Mouse (Mus musculus): ENCODE data around the gene Fezf1. TPM values are rescaled to one million over a fixed set of nuclear protein-coding genes. Genes with fewer than 3 reads are reported as not detected.

Gene Fezf1
- polyA plus RNA-seq, 1 experiment: not detected

DNA sequence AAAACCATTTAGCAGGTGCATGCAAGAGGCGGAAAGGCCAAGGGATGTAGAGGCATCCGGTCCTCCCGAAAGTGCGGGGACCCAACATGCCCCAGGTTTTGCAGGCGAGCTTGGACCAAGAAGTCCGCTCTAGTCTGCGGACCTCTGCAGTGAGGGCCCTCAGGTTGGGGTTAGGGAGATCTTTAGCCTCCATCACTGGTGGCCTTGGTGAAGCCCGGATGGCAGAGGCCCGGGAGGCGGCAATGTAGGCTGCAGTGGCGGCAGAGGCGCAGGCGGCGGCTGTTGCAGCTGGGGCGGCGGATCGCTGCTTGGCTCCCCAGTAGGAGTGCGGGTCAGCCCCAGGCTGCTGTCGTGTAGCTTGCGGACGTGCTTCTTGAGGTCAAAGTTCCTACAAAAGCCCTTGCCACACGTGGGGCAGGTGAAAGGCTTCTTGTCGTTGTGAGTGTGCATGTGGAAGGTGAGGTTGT lies 2.6 kb downstream of the Fezf1 start:
- H3K4me1 ChIP-seq (ENCODE audit: control insufficient read depth, insufficient read depth, low read length): no peaks in the 10 kb centered on the region
- peaks cover 20% of the 10 kb centered on the region for H3K27me3 ChIP-seq (ENCODE audit: control insufficient read depth, insufficient read depth, low read length, poor library complexity, severe bottlenecking)
- no peaks in the 10 kb centered on the region for H3K36me3 ChIP-seq (ENCODE audit: control insufficient read depth, insufficient read depth, low read length, poor library complexity, severe bottlenecking)
- peak overlapping the region; percentile 15; the same call in 1 of the 2 replicates for H3K4me3 ChIP-seq (ENCODE audit: low read depth, low read length)
- H3K27ac ChIP-seq (ENCODE audit: insufficient read depth, low read length): no peak overlapping the region
- no peak overlapping the region for H3K9ac ChIP-seq (ENCODE audit: low read depth, poor library complexity, severe bottlenecking)
- no peaks in the 10 kb centered on the region for H3K9me3 ChIP-seq (replicated peaks; ENCODE audit: control insufficient read depth, insufficient read depth, low read length, poor library complexity, severe bottlenecking)
- TF ChIP-seq EP300 (IDR thresholded peaks at IDR 0.05; ENCODE audit: insufficient read depth, low read depth, low read length) (no peak), CTCF (IDR thresholded peaks at IDR 0.05; ENCODE audit: low read depth, low read length) (no peak), POLR2A (IDR thresholded peaks at IDR 0.05; ENCODE audit: insufficient read depth, low read length) (no peak)

DNA sequence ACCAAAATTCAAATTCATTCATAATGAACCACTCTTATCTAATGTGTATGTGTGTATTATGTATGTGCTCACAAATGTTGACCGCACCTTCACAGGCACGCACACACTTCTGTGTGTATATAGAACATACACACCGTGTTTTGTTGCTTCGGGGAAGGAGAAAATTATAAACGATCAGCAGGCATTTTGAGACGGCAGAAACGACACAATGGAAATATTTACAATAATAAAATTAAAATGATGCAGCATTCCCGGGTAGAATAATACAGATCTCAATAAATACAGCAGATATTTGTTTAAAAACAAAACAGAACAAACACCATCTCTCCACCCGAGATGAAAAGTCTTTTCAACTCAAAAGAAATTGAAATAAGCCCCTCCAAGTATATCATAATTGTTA lies 3.0 kb downstream of the Fezf1 start:
- H3K9me3 ChIP-seq (replicated peaks; ENCODE audit: control insufficient read depth, insufficient read depth, low read length, poor library complexity, severe bottlenecking): no peaks in the 10 kb centered on the region
- H3K4me3 ChIP-seq (ENCODE audit: low read depth, low read length): no peak overlapping the region
- no peak overlapping the region for H3K9ac ChIP-seq (ENCODE audit: low read depth, poor library complexity, severe bottlenecking)
- TF ChIP-seq EP300 (IDR thresholded peaks at IDR 0.05; ENCODE audit: insufficient read depth, low read depth, low read length) (no peak), CTCF (IDR thresholded peaks at IDR 0.05; ENCODE audit: low read depth, low read length) (no peak), POLR2A (IDR thresholded peaks at IDR 0.05; ENCODE audit: insufficient read depth, low read length) (no peak)
- no peak overlapping the region for H3K27ac ChIP-seq (ENCODE audit: insufficient read depth, low read length)
- H3K4me1 ChIP-seq (ENCODE audit: control insufficient read depth, insufficient read depth, low read length): no peaks in the 10 kb centered on the region
- H3K27me3 ChIP-seq (ENCODE audit: control insufficient read depth, insufficient read depth, low read length, poor library complexity, severe bottlenecking): peaks cover 19% of the 10 kb centered on the region
- H3K36me3 ChIP-seq (ENCODE audit: control insufficient read depth, insufficient read depth, low read length, poor library complexity, severe bottlenecking): no peaks in the 10 kb centered on the region

DNA sequence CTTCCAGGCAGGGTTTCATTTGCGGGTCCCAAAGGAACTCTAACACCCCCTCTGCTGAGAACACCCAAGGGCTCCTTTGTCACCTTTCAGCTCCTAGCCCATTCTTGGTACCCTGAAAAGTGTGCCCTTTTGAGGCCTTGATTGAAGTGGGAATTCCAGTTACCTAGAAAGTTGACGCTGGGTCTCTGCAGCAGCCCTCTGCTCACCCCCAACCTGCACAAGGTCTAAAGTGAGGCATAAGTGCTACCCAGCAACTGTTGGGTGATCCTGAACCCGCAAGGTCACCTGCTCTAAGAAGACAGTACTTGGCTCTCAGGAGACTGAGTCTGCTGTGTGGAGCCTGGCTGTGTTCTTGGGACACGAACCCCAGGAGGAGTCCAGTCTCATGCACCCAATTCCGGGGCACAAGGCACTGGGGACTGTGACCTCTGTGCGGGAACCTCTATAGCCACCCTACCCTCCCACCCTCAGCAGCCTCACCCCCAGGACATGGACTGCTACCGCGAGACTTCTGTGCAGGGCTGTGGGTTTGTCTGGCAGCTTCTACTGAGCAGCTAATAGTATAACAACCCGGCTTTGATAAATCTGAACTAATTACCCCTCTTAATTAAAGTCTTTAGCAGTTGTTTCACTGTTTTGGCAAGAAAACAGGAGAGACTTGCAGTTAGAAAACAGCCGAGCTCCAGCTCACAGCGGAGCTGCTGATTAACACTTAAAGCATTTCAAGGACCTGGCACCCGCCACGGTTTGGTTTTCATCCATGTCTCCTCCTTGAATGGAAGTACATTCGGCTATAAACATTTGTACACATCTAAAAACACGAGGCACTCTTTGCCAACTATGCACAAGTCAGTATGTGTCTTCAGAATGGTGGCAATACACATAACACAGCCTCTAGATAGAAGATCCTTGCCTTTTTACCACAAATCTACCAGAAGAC lies 4.1 kb downstream of the Fezf1 start:
- H3K9me3 ChIP-seq (replicated peaks; ENCODE audit: control insufficient read depth, insufficient read depth, low read length, poor library complexity, severe bottlenecking): no peaks in the 10 kb centered on the region
- no peak overlapping the region for H3K4me3 ChIP-seq (ENCODE audit: low read depth, low read length)
- peaks cover 15% of the 10 kb centered on the region for H3K27me3 ChIP-seq (ENCODE audit: control insufficient read depth, insufficient read depth, low read length, poor library complexity, severe bottlenecking)
- H3K9ac ChIP-seq (ENCODE audit: low read depth, poor library complexity, severe bottlenecking): no peak overlapping the region
- H3K4me1 ChIP-seq (ENCODE audit: control insufficient read depth, insufficient read depth, low read length): no peaks in the 10 kb centered on the region
- H3K36me3 ChIP-seq (ENCODE audit: control insufficient read depth, insufficient read depth, low read length, poor library complexity, severe bottlenecking): no peaks in the 10 kb centered on the region
- TF ChIP-seq CTCF (IDR thresholded peaks at IDR 0.05; ENCODE audit: low read depth, low read length): no peak
- TF ChIP-seq EP300 (IDR thresholded peaks at IDR 0.05; ENCODE audit: insufficient read depth, low read depth, low read length): no peak
- no peak for TF ChIP-seq POLR2A (IDR thresholded peaks at IDR 0.05; ENCODE audit: insufficient read depth, low read length)
- no peak overlapping the region for H3K27ac ChIP-seq (ENCODE audit: insufficient read depth, low read length)

DNA sequence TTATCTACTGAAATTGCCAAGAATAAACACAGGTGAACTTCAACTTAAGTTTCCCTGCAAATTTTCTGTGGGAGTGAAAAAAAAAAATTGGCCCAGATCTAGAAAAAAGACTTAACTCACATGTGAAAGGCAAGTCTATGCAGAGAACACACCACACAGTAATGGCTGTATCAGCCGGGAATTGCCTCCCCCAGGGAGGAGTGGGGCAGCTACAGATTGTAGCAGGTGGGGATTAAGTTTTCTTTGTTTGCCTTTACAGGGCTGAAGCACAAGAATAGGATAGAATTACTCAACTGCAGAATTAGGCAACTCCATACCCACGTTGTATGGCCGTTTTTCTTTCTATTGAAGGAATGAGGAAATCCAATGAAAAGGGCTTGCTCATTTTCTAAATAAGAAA lies 36.7 kb downstream of the Fezf1 start:
- H3K4me1 ChIP-seq (ENCODE audit: control insufficient read depth, insufficient read depth, low read length): no peaks in the 10 kb centered on the region
- H3K9me3 ChIP-seq (replicated peaks; ENCODE audit: control insufficient read depth, insufficient read depth, low read length, poor library complexity, severe bottlenecking): no peaks in the 10 kb centered on the region
- H3K36me3 ChIP-seq (ENCODE audit: control insufficient read depth, insufficient read depth, low read length, poor library complexity, severe bottlenecking): no peaks in the 10 kb centered on the region
- no peak overlapping the region for H3K27ac ChIP-seq (ENCODE audit: insufficient read depth, low read length)
- TF ChIP-seq EP300 (IDR thresholded peaks at IDR 0.05; ENCODE audit: insufficient read depth, low read depth, low read length): no peak
- H3K27me3 ChIP-seq (ENCODE audit: control insufficient read depth, insufficient read depth, low read length, poor library complexity, severe bottlenecking): no peaks in the 10 kb centered on the region
- no peak overlapping the region for H3K9ac ChIP-seq (ENCODE audit: low read depth, poor library complexity, severe bottlenecking)
- H3K4me3 ChIP-seq (ENCODE audit: low read depth, low read length): no peak overlapping the region

DNA sequence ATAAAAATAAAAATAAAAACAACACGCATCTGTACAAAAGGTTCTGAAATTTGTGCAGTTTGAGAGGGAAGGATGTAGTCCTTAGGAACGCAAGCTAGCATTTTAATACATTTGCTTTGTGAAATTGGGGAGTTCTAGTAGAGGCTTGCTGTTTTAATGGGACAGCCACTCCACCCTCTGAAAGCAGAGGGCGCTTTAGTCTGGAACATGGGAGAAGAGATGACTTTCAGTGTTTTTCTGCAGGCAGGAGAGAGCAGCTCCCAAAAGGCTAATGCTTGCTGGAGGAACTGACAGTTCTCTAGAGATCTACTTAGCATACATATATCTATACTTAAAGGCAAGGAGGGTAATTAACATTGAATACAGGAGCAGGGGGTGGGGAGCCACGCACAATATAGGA lies 40.4 kb downstream of the Fezf1 start:
- Histone ChIP-seq H3K4me3 (ENCODE audit: low read depth, low read length) (no peak overlapping the region), H3K36me3 (ENCODE audit: control insufficient read depth, insufficient read depth, low read length, poor library complexity, severe bottlenecking) (no peaks in the 10 kb centered on the region), H3K9me3 (replicated peaks; ENCODE audit: control insufficient read depth, insufficient read depth, low read length, poor library complexity, severe bottlenecking) (no peaks in the 10 kb centered on the region), H3K27ac (ENCODE audit: insufficient read depth, low read length) (no peak overlapping the region), H3K9ac (ENCODE audit: low read depth, poor library complexity, severe bottlenecking) (no peak overlapping the region), H3K27me3 (ENCODE audit: control insufficient read depth, insufficient read depth, low read length, poor library complexity, severe bottlenecking) (no peaks in the 10 kb centered on the region), H3K4me1 (ENCODE audit: control insufficient read depth, insufficient read depth, low read length) (no peaks in the 10 kb centered on the region)
- TF ChIP-seq POLR2A (IDR thresholded peaks at IDR 0.05; ENCODE audit: insufficient read depth, low read length): no peak
- no peak for TF ChIP-seq EP300 (IDR thresholded peaks at IDR 0.05; ENCODE audit: insufficient read depth, low read depth, low read length)
- peak; percentile 2 for TF ChIP-seq CTCF (IDR thresholded peaks at IDR 0.05; ENCODE audit: low read depth, low read length)

DNA sequence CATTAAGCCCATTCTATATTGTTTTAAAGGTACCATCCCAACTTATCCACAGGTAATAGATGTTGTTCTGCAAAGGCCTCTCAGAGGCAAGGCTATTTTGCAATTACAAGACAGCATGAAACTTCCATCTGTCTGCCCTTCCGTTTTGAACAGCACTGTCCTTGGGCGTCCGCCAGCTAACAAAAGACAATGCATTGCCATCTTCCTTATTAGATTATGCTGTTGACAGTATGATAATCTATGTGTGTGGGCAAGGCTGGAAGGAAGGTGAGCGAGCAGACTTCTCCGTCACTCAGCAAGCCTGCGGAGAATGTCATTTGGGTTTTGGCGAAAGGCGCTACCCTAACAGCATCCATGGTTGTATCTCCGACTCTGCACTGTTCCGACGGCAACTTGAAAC lies 45.5 kb downstream of the Fezf1 start:
- no peaks in the 10 kb centered on the region for H3K4me1 ChIP-seq (ENCODE audit: control insufficient read depth, insufficient read depth, low read length)
- no peaks in the 10 kb centered on the region for H3K9me3 ChIP-seq (replicated peaks; ENCODE audit: control insufficient read depth, insufficient read depth, low read length, poor library complexity, severe bottlenecking)
- no peak overlapping the region for H3K4me3 ChIP-seq (ENCODE audit: low read depth, low read length)
- no peaks in the 10 kb centered on the region for H3K27me3 ChIP-seq (ENCODE audit: control insufficient read depth, insufficient read depth, low read length, poor library complexity, severe bottlenecking)
- H3K36me3 ChIP-seq (ENCODE audit: control insufficient read depth, insufficient read depth, low read length, poor library complexity, severe bottlenecking): no peaks in the 10 kb centered on the region
- no peak overlapping the region for H3K9ac ChIP-seq (ENCODE audit: low read depth, poor library complexity, severe bottlenecking)
- no peak overlapping the region for H3K27ac ChIP-seq (ENCODE audit: insufficient read depth, low read length)
- no peak for TF ChIP-seq POLR2A (IDR thresholded peaks at IDR 0.05; ENCODE audit: insufficient read depth, low read length)
- no peak for TF ChIP-seq CTCF (IDR thresholded peaks at IDR 0.05; ENCODE audit: low read depth, low read length)
- no peak for TF ChIP-seq EP300 (IDR thresholded peaks at IDR 0.05; ENCODE audit: insufficient read depth, low read depth, low read length)

Other genes with a start within 250 kb of the Fezf1 start
- gene Aass, start 115.4 kb downstream of the Fezf1 start, polyA plus RNA-seq (2011; ENCODE audit: insufficient read depth, insufficient read length, low read depth, missing spikeins): 1.4 and 3.5 TPM in 2 replicates